Mouse (Mus musculus): ENCODE measurements around the gene Sema3b.

- TF ChIP-seq CTCF (IDR thresholded peaks at IDR 0.05; ENCODE audit: insufficient read depth, low read length), result no peak
- no peak for TF ChIP-seq POLR2A (IDR thresholded peaks at IDR 0.05; ENCODE audit: borderline replicate concordance, extremely low read depth, low read depth, low read length)
Observed at GRCm38 (mm10) chr9:107605041-107605661, 3.9 kb downstream of the Sema3b start.

All from lung, adult 2 months (tissue).